Mouse (Mus musculus) CH12.LX (cell line): ENCODE measurements around the gene Tmc8. TPM values are rescaled to one million over a fixed set of nuclear protein-coding genes. Genes with fewer than 3 reads are reported as not detected.

ENCODE experiments used
- DNase-seq: peaks from one replicate; pipeline ENCODE4 v3.0.0-alpha.2; 2013; ENCODE audit errors: extremely low read depth
- H3K27ac ChIP-seq: 2 replicates; pipeline ENCODE4 v1.5.1; 2012; ENCODE audit warnings: low read depth, mild to moderate bottlenecking, control low read depth, moderate library complexity; ENCODE audit not compliant: insufficient read depth
- H3K27me3 ChIP-seq: replicated peaks from 2 replicates; pipeline ENCODE3; 2012; ENCODE audit warnings: inconsistent platforms
- H3K36me3 ChIP-seq, 2 experiments: replicated peaks in 1 of 2; 2 replicates each; pipeline versions ENCODE3 to v1.6.1; 2012; ENCODE audit warnings: inconsistent platforms in 1 of 2, low read length in 1 of 2, mild to moderate bottlenecking in 1 of 2, mixed read lengths in 1 of 2, moderate library complexity in 1 of 2; ENCODE audit not compliant: control insufficient read depth in 1 of 2, insufficient read depth in 1 of 2
- H3K4me1 ChIP-seq, 2 experiments: 2 replicates each; pipeline ENCODE4 v1.6.1; 2012; ENCODE audit warnings: inconsistent platforms in 1 of 2, moderate library complexity in 1 of 2; ENCODE audit not compliant: insufficient read depth in 2 of 2, control insufficient read depth in 1 of 2
- H3K4me2 ChIP-seq: 2 replicates; pipeline ENCODE4 v1.6.1; 2012; ENCODE audit warnings: low read depth, mild to moderate bottlenecking, control low read depth; ENCODE audit not compliant: poor library complexity, insufficient read depth, severe bottlenecking
- H3K4me3 ChIP-seq, 3 experiments: fragments of 150-350 bp in 1 of 3; sonication (generic) in 1 of 3; replicated peaks in 1 of 3; 2 replicates each; pipeline versions ENCODE3 to v1.5.1; 2011 to 2012; ENCODE audit warnings: low read depth in 2 of 3, low read length in 2 of 3, mild to moderate bottlenecking in 2 of 3, moderate library complexity in 2 of 3, control low read depth in 1 of 3, improper control_type of control experiment in 1 of 3, inconsistent platforms in 1 of 3, mixed read lengths in 1 of 3; ENCODE audit not compliant: poor library complexity in 1 of 3
- H3K79me2 ChIP-seq: replicated peaks from 2 replicates; pipeline ENCODE4 v1.6.1; 2012; ENCODE audit warnings: mild to moderate bottlenecking, moderate library complexity; ENCODE audit not compliant: control insufficient read depth, poor library complexity, insufficient read depth, severe bottlenecking; ENCODE audit errors: extremely low read depth
- H3K9ac ChIP-seq: 2 replicates; pipeline ENCODE4 v1.6.1; 2012; ENCODE audit warnings: low read depth, mild to moderate bottlenecking, control low read depth, moderate library complexity; ENCODE audit not compliant: insufficient read depth
- H3K9me3 ChIP-seq: replicated peaks from 2 replicates; pipeline ENCODE3; 2012; ENCODE audit warnings: low read length, inconsistent platforms, mixed read lengths
- CHD2 ChIP-seq: IDR thresholded peaks from 2 replicates; pipeline ENCODE4 v1.6.1; 2011; ENCODE audit warnings: low read length, improper control_type of control experiment
- CTCF ChIP-seq, 2 experiments: IDR thresholded peaks in 1 of 2; conservative IDR thresholded peaks in 1 of 2; 2 replicates each; pipeline ENCODE4 v1.5.1; 2011 to 2012; ENCODE audit warnings: low read depth in 2 of 2, low read length in 2 of 2, improper control_type of control experiment in 1 of 2, inconsistent platforms in 1 of 2, mild to moderate bottlenecking in 1 of 2, moderate library complexity in 1 of 2
- E2F4 ChIP-seq: IDR thresholded peaks from 2 replicates; pipeline ENCODE4 v1.6.1; 2011; ENCODE audit warnings: low read depth, low read length, improper control_type of control experiment; ENCODE audit not compliant: insufficient replicate concordance
- ELF1 ChIP-seq: IDR thresholded peaks from 2 replicates; pipeline ENCODE4 v1.6.1; 2014; ENCODE audit warnings: low read depth, mild to moderate bottlenecking, inconsistent platforms, low read length, improper control_type of control experiment
- EP300 ChIP-seq: IDR thresholded peaks from 2 replicates; pipeline ENCODE4 v1.6.1; 2011; ENCODE audit warnings: low read length, improper control_type of control experiment
- ETS1 ChIP-seq: conservative IDR thresholded peaks from 2 replicates; pipeline ENCODE4 v1.6.1; 2012; ENCODE audit warnings: low read depth, mild to moderate bottlenecking, inconsistent platforms, low read length, improper control_type of control experiment, moderate library complexity
- HCFC1 ChIP-seq: IDR thresholded peaks from 2 replicates; pipeline ENCODE4 v1.6.1; 2012; ENCODE audit warnings: low read depth, mild to moderate bottlenecking, inconsistent platforms, low read length, improper control_type of control experiment
- IRF4 ChIP-seq: IDR thresholded peaks from 2 replicates; pipeline ENCODE4 v1.6.1; 2014; ENCODE audit warnings: low read depth, mild to moderate bottlenecking, inconsistent platforms, low read length, improper control_type of control experiment
- JUND ChIP-seq: conservative IDR thresholded peaks from 2 replicates; pipeline ENCODE4 v1.6.1; 2011; ENCODE audit warnings: low read depth, low read length, improper control_type of control experiment
- MAZ ChIP-seq: IDR thresholded peaks from 2 replicates; pipeline ENCODE4 v1.6.1; 2012; ENCODE audit warnings: low read depth, mild to moderate bottlenecking, inconsistent platforms, low read length, improper control_type of control experiment, moderate library complexity
- MYC ChIP-seq: IDR thresholded peaks from 2 replicates; pipeline ENCODE4 v1.6.1; 2011; ENCODE audit warnings: low read depth, mild to moderate bottlenecking, improper control_type of control experiment, low read length
- NRF1 ChIP-seq: IDR thresholded peaks from 2 replicates; pipeline ENCODE4 v1.6.1; 2014; ENCODE audit warnings: low read depth, mild to moderate bottlenecking, inconsistent platforms, low read length, improper control_type of control experiment, moderate library complexity
- PAX5 ChIP-seq: IDR thresholded peaks from 2 replicates; pipeline ENCODE4 v1.6.1; 2012; ENCODE audit warnings: low read length, inconsistent platforms, mixed read lengths
- POLR2A ChIP-seq: IDR thresholded peaks from 2 replicates; pipeline ENCODE4 v1.6.1; 2011; ENCODE audit warnings: low read depth, mild to moderate bottlenecking, improper control_type of control experiment, low read length
- RAD21 ChIP-seq: IDR thresholded peaks from 2 replicates; pipeline ENCODE4 v1.6.1; 2011; ENCODE audit warnings: low read depth, mild to moderate bottlenecking, low read length, improper control_type of control experiment, moderate library complexity
- RCOR1 ChIP-seq: conservative IDR thresholded peaks from 2 replicates; pipeline ENCODE4 v1.6.1; 2012; ENCODE audit warnings: low read depth, mild to moderate bottlenecking, inconsistent platforms, low read length, improper control_type of control experiment
- SIN3A ChIP-seq: IDR thresholded peaks from 2 replicates; pipeline ENCODE4 v1.6.1; 2012; ENCODE audit warnings: low read length, improper control_type of control experiment, inconsistent platforms
- TBP ChIP-seq: conservative IDR thresholded peaks from 2 replicates; pipeline ENCODE4 v1.6.1; 2011; ENCODE audit warnings: low read depth, low read length, improper control_type of control experiment
- TCF12 ChIP-seq: IDR thresholded peaks from 2 replicates; pipeline ENCODE4 v1.6.1; 2014; ENCODE audit warnings: low read depth, mild to moderate bottlenecking, inconsistent platforms, low read length, improper control_type of control experiment
- USF1 ChIP-seq: IDR thresholded peaks from 2 replicates; pipeline ENCODE4 v1.6.1; 2014; ENCODE audit warnings: low read depth, mild to moderate bottlenecking, inconsistent platforms, low read length, improper control_type of control experiment
- USF2 ChIP-seq: conservative IDR thresholded peaks from 2 replicates; pipeline ENCODE4 v1.6.1; 2011; ENCODE audit warnings: low read depth, low read length, improper control_type of control experiment
- ZC3H11A ChIP-seq: IDR thresholded peaks from 2 replicates; pipeline ENCODE4 v1.6.1; 2012; ENCODE audit warnings: low read depth, mild to moderate bottlenecking, inconsistent platforms, low read length, improper control_type of control experiment
- dilution Hi-C: fragments of 300-500 bp; cut with MboI; formaldehyde crosslinking; loops from 2 replicates; pipeline ENCODE4 v1.14.3; 2020; ENCODE audit warnings: low sequenced_read_pairs; ENCODE audit not compliant: extremely low pct_unique_long_range_greater_than_20kb, extremely low pct_ligation_motif_present
- in situ Hi-C: fragments of 300-500 bp; cut with MboI; formaldehyde crosslinking; loops from 3 replicates; pipeline ENCODE4 v1.14.3; 2019; ENCODE audit warnings: low sequenced_read_pairs, low pct_ligation_motif_present, low pct_unique_long_range_greater_than_20kb, mixed read lengths
- polyA plus RNA-seq: library from polyadenylated mRNA; unstranded; fragments of >175 nt; gene quantifications from 2 replicates; pipeline ENCODE4 v1.2.1, GENCODE M21; 2012; ENCODE audit warnings: low read depth; ENCODE audit not compliant: insufficient read length
- total RNA-seq, 2 experiments: library from RNA; depleted of rRNA; stranded (reverse); fragments of 300-350 nt in 1 of 2; fragments of >200 nt in 1 of 2; gene quantifications; 2 replicates each; pipeline ENCODE4 v1.2.3; 2012 to 2014

Gene Tmc8
- total and polyA plus RNA-seq, 3 experiments, result 2.2 to 9.8 (median 6.1) TPM

GRCm38 (mm10) chr11:117755891-117756290, 26.0 kb upstream of the Tmc8 start:
- H3K4me2 ChIP-seq, result no peak overlapping the region
- dilution Hi-C loops, result no loop called here
- no peaks in the 10 kb centered on the region for H3K27me3 ChIP-seq
- TF ChIP-seq ELF1, result no peak
- TF ChIP-seq CHD2, result no peak
- no peak for TF ChIP-seq SIN3A
- TF ChIP-seq JUND, result no peak
- TF ChIP-seq CTCF (conservative IDR thresholded peaks at IDR 0.05 in 1 of 2, IDR thresholded peaks at IDR 0.05 in 1 of 2; ENCODE audit: low read depth in 2 of 2, low read length in 2 of 2), result no peak
- no peak for TF ChIP-seq E2F4
- TF ChIP-seq TBP, result no peak
- TF ChIP-seq POLR2A, result no peak
- TF ChIP-seq IRF4, result no peak
- H3K9ac ChIP-seq, result no peak overlapping the region
- in situ Hi-C loops, result no loop called here
- no peak for DNase-seq
- no peaks in the 10 kb centered on the region for H3K79me2 ChIP-seq
- H3K9me3 ChIP-seq, result peaks cover 3% of the 10 kb centered on the region
- H3K36me3 ChIP-seq, result peaks cover 73 to 80% of the 10 kb centered on the region in 2 experiments
- no peak overlapping the region for H3K4me3 ChIP-seq
- no peak overlapping the region for H3K27ac ChIP-seq
- peaks cover 3 to 11% of the 10 kb centered on the region in 2 experiments for H3K4me1 ChIP-seq

- no peaks in the 10 kb centered on the region for H3K79me2 ChIP-seq
- TF ChIP-seq ETS1, result no peak
- no peak for TF ChIP-seq IRF4
- TF ChIP-seq NRF1, result no peak
- TF ChIP-seq MAZ, result no peak
- no peak for TF ChIP-seq SIN3A
- TF ChIP-seq HCFC1, result no peak
- no peak for TF ChIP-seq JUND
- no peak for TF ChIP-seq ZC3H11A
- TF ChIP-seq USF1, result no peak
- TF ChIP-seq EP300, result no peak
- no peak for TF ChIP-seq RCOR1
- no peak for TF ChIP-seq CHD2
- no peak for TF ChIP-seq PAX5
- TF ChIP-seq TCF12, result no peak
- TF ChIP-seq RAD21, result no peak
- TF ChIP-seq ELF1, result no peak
- TF ChIP-seq CTCF (conservative IDR thresholded peaks at IDR 0.05 in 1 of 2, IDR thresholded peaks at IDR 0.05 in 1 of 2; ENCODE audit: low read depth in 2 of 2, low read length in 2 of 2), result no peak
- TF ChIP-seq USF2, result no peak
- no peak for TF ChIP-seq MYC
- in situ Hi-C loops (no loop called here), dilution Hi-C loops (no loop called here)
- H3K9me3 ChIP-seq, result peaks cover 3% of the 10 kb centered on the region
- H3K36me3 ChIP-seq, result peaks cover 80 to 89% of the 10 kb centered on the region in 2 experiments
- no peaks in the 10 kb centered on the region for H3K27me3 ChIP-seq
- H3K9ac ChIP-seq, result no peak overlapping the region
- no peak overlapping the region for H3K4me2 ChIP-seq
- H3K4me1 ChIP-seq, result no peaks in the 10 kb centered on the region
- H3K4me3 ChIP-seq, result no peak overlapping the region
- no peak for DNase-seq
- no peak overlapping the region for H3K27ac ChIP-seq
Observed at GRCm38 (mm10) chr11:117759267-117759666, 22.6 kb upstream of the Tmc8 start.
